In the genomic region with DNA sequence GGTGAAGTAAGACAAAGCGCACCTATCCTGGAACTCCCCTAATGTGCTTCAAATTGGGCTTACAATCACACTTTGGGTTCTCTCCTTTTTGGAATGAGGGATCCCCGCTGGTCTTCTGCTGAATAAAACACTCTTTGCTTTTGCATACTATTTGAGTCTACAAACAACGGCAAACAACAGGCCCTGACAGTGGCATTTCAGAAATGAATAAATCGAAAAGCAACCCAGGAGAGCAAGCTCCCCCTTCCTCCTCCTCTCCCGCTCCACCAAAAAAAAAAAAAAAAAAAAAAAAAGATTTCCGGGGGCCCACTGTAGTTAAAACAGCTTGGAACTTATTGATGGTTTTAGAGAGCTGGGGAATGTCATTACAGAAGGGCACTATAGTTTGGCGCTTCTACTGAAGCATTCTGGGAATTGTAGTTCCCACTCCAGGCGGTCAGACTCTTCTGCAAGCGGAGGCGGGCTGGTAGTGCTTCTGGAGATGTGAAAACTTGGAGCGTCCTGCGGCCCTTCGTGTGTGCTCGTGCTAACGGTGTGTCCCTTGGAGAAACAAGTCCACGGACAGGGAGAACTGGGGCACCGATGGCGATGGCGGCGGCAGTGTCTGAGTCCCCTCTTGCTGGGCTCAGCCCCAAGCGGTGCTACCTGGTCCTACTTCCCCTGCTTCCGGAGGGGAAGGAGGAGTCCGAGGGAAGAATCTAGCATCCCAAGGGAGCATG, we compare ENCODE assay signal across 8 mouse cellular contexts. TPM values are rescaled to one million over a fixed set of nuclear protein-coding genes. Genes with fewer than 3 reads are reported as not detected.
DNase-seq lines count a peak whose midpoint lies in the region; ATAC-seq and TF ChIP-seq lines count a peak whose summit lies in the region.

A gene (plus strand): TSS at position 443 of the 719 bp plus-strand sequence.

- TF ChIP-seq POLR2A in cortical plate, adult 2 months (IDR thresholded peaks at IDR 0.05; ENCODE audit: extremely low read depth, insufficient read depth, low read length) = peak; percentile 55

- H3K4me1 ChIP-seq in cortical plate, adult 2 months (ENCODE audit: control insufficient read depth, insufficient read depth, low read length) = no peaks in the 10 kb centered on the region

- DNase-seq in adrenal gland, postnatal 10 days = peak; percentile 63
- DNase-seq in gastrocnemius, postnatal 14 days = peak; percentile 43
- DNase-seq in left cerebral cortex, adult 2 months (ENCODE audit: extremely low spot score in 1 of 2, low spot score in 2 of 2) = peak; percentile 77
- peak; percentile 54 for DNase-seq in lung, postnatal 36 days
- DNase-seq in retina, postnatal 1 day = peak; percentile 92
- DNase-seq in urinary bladder, postnatal 25 days (ENCODE audit: low spot score) = peak; percentile 46

- peak within 1 kb of the TSS; percentile 67 for H3K4me3 ChIP-seq in cortical plate, adult 2 months (ENCODE audit: insufficient read depth, low read length)
- peak within 1 kb of the TSS; percentile 73 for H3K4me3 ChIP-seq in left cerebral cortex, adult 2 months

- no peak for TF ChIP-seq CTCF in cortical plate, adult 2 months (IDR thresholded peaks at IDR 0.05; ENCODE audit: extremely low read depth, insufficient read depth, low read length)
- peak; percentile 13 for TF ChIP-seq CTCF in left cerebral cortex, adult 2 months (IDR thresholded peaks at IDR 0.05)

- intact Hi-C loops in gastrocnemius, postnatal 14 days (cut with DNase I; ENCODE audit: low total_unique reads) = no loop called here
- intact Hi-C loops in left cerebral cortex, adult 2 months (cut with DNase I) = loop anchor here (2.0 kb wide), 2 partner anchors 62 to 94 kb away; a partner anchor contains a TSS

- peak; percentile 50 for ATAC-seq in inflammation-experienced regulatory T-cells, adult 6 months

- H3K27ac ChIP-seq in cortical plate, adult 2 months (ENCODE audit: insufficient read depth, low read length) = 0 out of 2 replicates have a peak within 1 kb of the TSS, but pooled peaks have one; percentile 66
- peak within 1 kb of the TSS; percentile 74 for H3K27ac ChIP-seq in left cerebral cortex, adult 2 months

RNA-seq across cellular contexts. Expression of the gene that starts here (rescaled TPM):
- under 1 TPM; 0.61 to 0.69 TPM for total RNA-seq in adrenal gland, postnatal 10 days (2021)
- polyA plus RNA-seq in cortical plate, adult 2 months (2012; rRNA removed) = 1.6 and 2.0 TPM in 2 replicates
- under 1 TPM in 1 of 2 experiments, not detected in 1; 0.51 TPM for total RNA-seq in gastrocnemius, postnatal 14 days (2021)
- polyA plus RNA-seq in inflammation-experienced regulatory T-cells, adult 6 months (2017; shearing (Covaris generic)) = 1 to 10 TPM in 2 of 3 experiments, under 1 TPM in 1; 0.75 to 2.1 (median 1.2) TPM
- 1 to 10 TPM; 2.7 to 4.5 TPM for total RNA-seq in left cerebral cortex, adult 2 months (2021)

Comparison
In these comparisons a context has a peak if more than half of its experiments do, and no peak if none do; other contexts are left out.
1. Peak in every context shown above with its lines: DNase-seq, ATAC-seq, H3K4me3 ChIP-seq and H3K27ac ChIP-seq.
2. Peak in DNase-seq in adrenal gland, postnatal 10 days; RNA of the gene not detected or under 1 TPM.
3. Peak in DNase-seq in gastrocnemius, postnatal 14 days; RNA of the gene not detected or under 1 TPM.